Mouse (Mus musculus) right cerebral cortex, postnatal 25 days (tissue): ENCODE measurements around the gene Il6ra.
"Not testable (repeated sequence)": the region's sequence is repeated elsewhere in the genome, so short reads cannot be mapped to it uniquely, and the experiment has no call there.

ENCODE experiments used
- DNase-seq: peaks from one replicate; pipeline ENCODE4 v3.0.0; 2022

Gene Il6ra

GRCm38 (mm10) chr3:89875021-89875420 is 38.0 kb downstream of the Il6ra start:
- DNase-seq: no peak

- DNase-seq: no peak
Observed at GRCm38 (mm10) chr3:89874076-89874475, 38.9 kb downstream of the Il6ra start.

- DNase-seq: no peak
Observed at GRCm38 (mm10) chr3:89872684-89873083, 40.3 kb downstream of the Il6ra start.

GRCm38 (mm10) chr3:89872209-89872608 is 40.8 kb downstream of the Il6ra start:
- DNase-seq: peak; percentile 11

GRCm38 (mm10) chr3:89871339-89871914 is 41.6 kb downstream of the Il6ra start:
- DNase-seq: no peak

GRCm38 (mm10) chr3:89870472-89871271 is 42.3 kb downstream of the Il6ra start:
- DNase-seq: no peak

- DNase-seq: no peak
Observed at GRCm38 (mm10) chr3:89869556-89869955, 43.4 kb downstream of the Il6ra start.

- DNase-seq: no peak
Observed at GRCm38 (mm10) chr3:89868956-89869355, 44.0 kb downstream of the Il6ra start.

- DNase-seq: no peak
Observed at GRCm38 (mm10) chr3:89868357-89868756, 44.6 kb downstream of the Il6ra start.

- no peak for DNase-seq
Observed at GRCm38 (mm10) chr3:89867651-89868050, 45.3 kb downstream of the Il6ra start.

GRCm38 (mm10) chr3:89865764-89866163 is 47.2 kb downstream of the Il6ra start:
- DNase-seq: no peak

- DNase-seq: no peak
Observed at GRCm38 (mm10) chr3:89865020-89865419, 48.0 kb downstream of the Il6ra start.

GRCm38 (mm10) chr3:89863716-89864509 is 49.1 kb downstream of the Il6ra start:
- DNase-seq: no peak

- DNase-seq: not testable (repeated sequence)
Observed at GRCm38 (mm10) chr3:89863276-89863675, 49.7 kb downstream of the Il6ra start.

- no peak for DNase-seq
Observed at GRCm38 (mm10) chr3:89862182-89862761, 50.7 kb downstream of the Il6ra start.

GRCm38 (mm10) chr3:89861070-89861469 is 51.9 kb downstream of the Il6ra start:
- DNase-seq: peak; percentile 46

GRCm38 (mm10) chr3:89860343-89860742 is 52.7 kb downstream of the Il6ra start:
- DNase-seq: no peak

GRCm38 (mm10) chr3:89859936-89860335 is 53.1 kb downstream of the Il6ra start:
- no peak for DNase-seq

GRCm38 (mm10) chr3:89858888-89859287 is 54.1 kb downstream of the Il6ra start:
- peak; percentile 66 for DNase-seq

GRCm38 (mm10) chr3:89858123-89858522 is 54.9 kb downstream of the Il6ra start:
- DNase-seq: no peak

GRCm38 (mm10) chr3:89857353-89857752 is 55.6 kb downstream of the Il6ra start:
- DNase-seq: no peak

- no peak for DNase-seq
Observed at GRCm38 (mm10) chr3:89853752-89854151, 59.2 kb downstream of the Il6ra start.

- no peak for DNase-seq
Observed at GRCm38 (mm10) chr3:89848083-89848482, 64.9 kb downstream of the Il6ra start.
